Mouse (Mus musculus) lung, postnatal 0 days (tissue): Measurements from ENCODE around the gene Snx30. TPM values are rescaled to one million over a fixed set of nuclear protein-coding genes. Genes with fewer than 3 reads are reported as not detected.

Source experiments
- ATAC-seq: fragments of 200-750 bp; cut with Nextera tagmentation; 2 replicates; pipeline ENCODE4 v1.8.0; 2017; ENCODE audit warnings: moderate library complexity
- DNase-seq: peaks from one replicate; pipeline ENCODE4 v3.0.0-alpha.2; 2016; ENCODE audit warnings: low spot score
- H3K27ac ChIP-seq: fragments of 300-500 bp; sonication (generic); 2 replicates; pipeline ENCODE4 v1.5.1; 2014; ENCODE audit warnings: antibody characterized with exemption, mild to moderate bottlenecking, low read length, mixed read lengths
- H3K27me3 ChIP-seq: fragments of 300-500 bp; sonication (generic); replicated peaks from 2 replicates; pipeline ENCODE4 v1.6.1; 2014; ENCODE audit warnings: low read length, mixed read lengths; ENCODE audit not compliant: insufficient read depth
- H3K36me3 ChIP-seq: fragments of 300-500 bp; sonication (generic); 2 replicates; pipeline ENCODE4 v1.6.1; 2014; ENCODE audit warnings: low read length, mixed read lengths; ENCODE audit not compliant: insufficient read depth
- H3K4me1 ChIP-seq: fragments of 300-500 bp; sonication (generic); 2 replicates; pipeline ENCODE4 v1.6.1; 2014; ENCODE audit warnings: antibody characterized with exemption, low read depth, low read length, mixed read lengths; ENCODE audit not compliant: insufficient read depth
- H3K4me2 ChIP-seq: fragments of 300-500 bp; sonication (generic); replicated peaks from 2 replicates; pipeline ENCODE4 v1.6.1; 2014; ENCODE audit warnings: low read depth, mild to moderate bottlenecking, low read length, moderate library complexity, mixed read lengths
- H3K4me3 ChIP-seq: fragments of 300-500 bp; sonication (generic); 2 replicates; pipeline ENCODE4 v1.5.1; 2014; ENCODE audit warnings: low read depth, low read length
- H3K9ac ChIP-seq: fragments of 300-500 bp; sonication (generic); replicated peaks from 2 replicates; pipeline ENCODE4 v1.6.1; 2014; ENCODE audit warnings: low read depth, mild to moderate bottlenecking
- H3K9me3 ChIP-seq: fragments of 300-500 bp; sonication (generic); 2 replicates; pipeline ENCODE4 v1.6.1; 2016; ENCODE audit warnings: low read length, mixed read lengths
- CTCF ChIP-seq: IDR thresholded peaks from 2 replicates; pipeline ENCODE4 v1.5.1; 2016; ENCODE audit warnings: antibody characterized with exemption, mild to moderate bottlenecking
- EP300 ChIP-seq: IDR thresholded peaks from 2 replicates; pipeline ENCODE4 v1.6.1; 2016; ENCODE audit warnings: antibody characterized with exemption, mild to moderate bottlenecking, control low read depth
- WGBS: fragments of 180-500 bp; shearing (Covaris S2); extraction: QIAGEN DNeasy Blood & Tissue Kit; methylation state at CpG from one replicate; pipeline ENCODE4 v1.1.7; 2014; 5-methylcytosine and 5-hydroxymethylcytosine counted together
- polyA plus RNA-seq: library from polyadenylated mRNA; unstranded; fragments of >200 nt; fragmentation: Nextera tagmentation; extraction: Ambion mirVana; gene quantifications from 2 replicates; pipeline ENCODE4 v1.2.1, GENCODE M21; 2015

The Snx30 gene
- polyA plus RNA-seq, 1 experiment from 2014 or later = 12.0 TPM

DNA sequence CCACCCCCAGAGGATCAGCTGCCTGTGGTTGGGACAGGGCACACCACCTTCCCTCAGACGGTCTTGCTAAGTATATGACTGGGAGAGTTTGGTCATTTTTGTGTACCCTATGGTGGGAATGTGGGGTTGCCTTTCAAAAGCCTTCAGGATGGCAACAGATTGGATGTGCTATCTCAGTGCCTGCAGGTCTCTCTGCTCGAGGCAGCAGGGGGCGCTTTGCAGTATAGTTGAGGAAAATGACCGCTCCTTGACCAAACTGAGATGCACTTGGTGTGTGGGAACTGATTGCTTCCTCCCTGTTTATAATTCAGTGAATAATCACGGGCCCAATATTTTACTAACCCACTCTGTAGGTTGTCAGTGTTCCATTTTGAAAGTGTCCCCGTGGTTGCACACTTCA is 96.9 kb downstream of the Snx30 start:
- DNase-seq (no peak), ATAC-seq (0 out of 2 replicates have a peak, but pooled peaks have one; percentile 5)
- Histone ChIP-seq H3K4me2 (no peak overlapping the region), H3K9me3 (no peaks in the 10 kb centered on the region), H3K36me3 (0 out of 2 replicates have a peak, but pooled peaks cover 3% of the 10 kb centered on the region), H3K27ac (no peak overlapping the region; the same call in 1 of the 2 replicates), H3K4me3 (no peak overlapping the region), H3K27me3 (no peaks in the 10 kb centered on the region), H3K4me1 (no peaks in the 10 kb centered on the region), H3K9ac (no peak overlapping the region)
- 60% methylated on average over 6 of the region's 6 CpGs for WGBS
- TF ChIP-seq CTCF = peak; percentile 57
- TF ChIP-seq EP300 = no peak

DNA sequence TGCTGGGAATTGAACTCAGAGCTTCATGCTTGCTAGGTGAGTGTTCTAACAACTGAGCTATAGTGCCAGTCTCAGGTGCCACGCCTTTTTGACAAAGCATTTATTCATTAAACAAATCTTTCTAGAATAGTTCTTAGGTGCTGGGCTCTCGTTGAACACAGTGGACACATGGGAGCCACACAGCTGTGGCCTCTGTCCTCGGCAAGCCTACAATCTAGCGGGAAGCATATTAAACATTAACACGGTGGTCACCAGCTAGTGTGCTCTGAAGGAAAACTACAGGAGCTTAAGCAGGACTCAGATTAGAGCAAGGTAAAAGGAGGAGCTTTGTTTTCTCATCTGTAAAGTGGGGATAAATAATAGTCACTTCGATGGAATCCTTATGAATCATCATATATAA is 101.5 kb downstream of the Snx30 start:
- Histone ChIP-seq H3K27ac (no peak overlapping the region), H3K27me3 (no peaks in the 10 kb centered on the region), H3K9me3 (no peaks in the 10 kb centered on the region), H3K4me3 (no peak overlapping the region), H3K4me2 (no peak overlapping the region), H3K9ac (no peak overlapping the region), H3K4me1 (no peaks in the 10 kb centered on the region), H3K36me3 (0 out of 2 replicates have a peak, but pooled peaks cover 3% of the 10 kb centered on the region)
- no peak for TF ChIP-seq EP300
- no peak for TF ChIP-seq CTCF
- ATAC-seq (no peak), DNase-seq (no peak)
- 67% methylated on average over 6 of the region's 6 CpGs for WGBS

DNA sequence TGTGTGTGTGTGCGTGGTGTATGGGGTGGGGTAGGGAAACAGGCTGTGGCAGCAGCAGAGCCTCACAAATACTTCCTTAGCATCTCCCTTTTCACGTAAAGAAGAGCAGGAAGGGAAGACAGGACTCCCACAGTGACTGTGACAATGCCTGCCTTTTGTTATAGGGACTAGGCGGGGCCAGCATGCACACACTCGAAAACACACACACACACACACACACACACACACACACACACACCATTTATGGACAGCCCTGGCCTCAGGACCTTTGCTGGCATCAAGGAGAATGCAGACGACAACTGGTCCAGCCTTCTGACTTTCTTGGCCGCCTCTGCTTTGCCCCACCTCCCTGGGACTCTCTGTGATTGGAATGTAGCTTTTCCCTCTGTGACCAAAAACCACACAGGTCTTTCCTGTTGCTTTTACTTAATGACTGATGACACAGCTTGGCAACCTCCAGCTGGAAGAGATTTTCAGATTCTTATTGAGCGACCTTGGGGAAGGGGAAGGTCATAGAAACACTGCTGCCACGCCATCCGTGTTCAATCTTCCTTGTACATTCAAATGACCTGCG is 102.1 kb downstream of the Snx30 start:
- Histone ChIP-seq H3K4me3 (no peak overlapping the region), H3K27ac (no peak overlapping the region), H3K27me3 (no peaks in the 10 kb centered on the region), H3K9me3 (no peaks in the 10 kb centered on the region), H3K4me2 (no peak overlapping the region), H3K36me3 (0 out of 2 replicates have a peak, but pooled peaks cover 3% of the 10 kb centered on the region), H3K9ac (no peak overlapping the region), H3K4me1 (no peaks in the 10 kb centered on the region)
- no peak for ATAC-seq
- DNase-seq = peak; percentile 17
- TF ChIP-seq CTCF (no peak), EP300 (no peak)
- WGBS = 46% methylated on average over 10 of the region's 10 CpGs

DNA sequence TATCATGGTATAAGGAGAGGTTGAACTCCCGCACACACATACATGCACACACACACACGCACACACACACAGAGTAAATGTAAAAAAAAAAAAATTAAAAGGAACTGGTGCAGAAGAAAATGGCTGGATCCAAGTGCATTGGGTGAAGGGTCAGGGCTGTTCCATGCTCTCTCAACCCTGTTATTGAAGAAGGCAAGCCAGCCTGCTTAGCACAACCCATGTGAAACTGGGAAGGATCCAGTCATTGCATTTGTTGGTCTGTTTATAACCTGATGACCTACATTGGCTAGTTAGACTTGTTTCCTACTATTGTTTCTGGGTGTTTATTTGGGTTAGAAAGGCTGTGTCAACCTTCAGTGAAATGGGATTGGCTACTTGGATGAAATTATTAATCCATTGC is 103.1 kb downstream of the Snx30 start:
- no peak for DNase-seq
- Histone ChIP-seq H3K9me3 (no peaks in the 10 kb centered on the region), H3K4me3 (no peak overlapping the region), H3K27ac (no peak overlapping the region), H3K9ac (no peak overlapping the region), H3K4me2 (no peak overlapping the region), H3K4me1 (no peaks in the 10 kb centered on the region), H3K36me3 (0 out of 2 replicates have a peak, but pooled peaks cover 2% of the 10 kb centered on the region), H3K27me3 (0 out of 2 replicates have a peak, but pooled peaks cover 3% of the 10 kb centered on the region)
- ATAC-seq = no peak
- no peak for TF ChIP-seq CTCF
- TF ChIP-seq EP300 = no peak
- 85% methylated on average over 2 of the region's 2 CpGs for WGBS

DNA sequence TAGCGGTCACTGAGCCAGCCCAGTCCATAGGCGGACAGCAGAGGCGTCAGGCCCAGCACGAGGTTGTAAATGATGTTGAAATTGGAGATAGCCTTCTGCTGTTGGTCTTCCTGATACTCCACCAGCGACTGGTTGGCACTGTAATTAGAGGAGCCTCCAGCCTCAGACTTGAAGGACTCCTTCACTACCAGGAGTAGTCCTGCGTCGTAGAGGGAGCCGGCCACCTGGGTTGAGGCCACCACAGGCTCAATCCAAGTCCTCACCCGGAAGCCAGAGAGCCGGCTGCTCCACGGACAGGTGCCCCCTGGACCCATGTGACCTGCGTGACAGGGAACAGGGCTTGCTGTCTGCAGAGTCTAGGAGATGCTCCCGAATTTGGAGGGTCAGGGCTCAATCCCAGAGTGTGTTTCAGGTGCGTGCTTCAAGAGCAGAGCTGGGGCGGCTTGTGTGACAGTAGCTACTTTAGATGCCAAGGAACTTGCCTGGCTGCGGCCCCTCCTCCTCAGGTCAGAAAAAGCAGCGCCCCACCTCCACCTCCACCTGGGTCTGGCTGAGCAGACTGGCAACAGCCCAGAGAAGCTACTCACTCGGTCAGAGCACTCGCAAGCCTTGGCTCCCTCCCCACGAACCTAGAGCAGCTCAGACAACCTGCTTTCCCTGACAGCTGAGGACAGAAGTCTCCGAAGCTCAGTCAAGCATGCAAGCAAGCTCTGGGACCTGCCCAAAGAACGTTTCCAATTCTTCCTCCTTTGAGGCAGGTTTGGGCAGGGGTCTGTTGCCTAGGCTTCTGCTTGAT is 109.2 kb downstream of the Snx30 start, which contains the start of gene Slc46a2:
Gene Slc46a2 (minus strand): TSS at position 449 of the 796 bp plus-strand sequence.
- Histone ChIP-seq H3K9ac (no peak within 1 kb of the TSS), H3K4me2 (peak within 1 kb of the TSS; percentile 5; the same call in 1 of the 2 replicates), H3K27me3 (0 out of 2 replicates have a peak, but pooled peaks cover 3% of the 10 kb centered on the region), H3K36me3 (no peaks in the 10 kb centered on the region), H3K4me1 (no peaks in the 10 kb centered on the region), H3K4me3 (no peak within 1 kb of the TSS), H3K9me3 (no peaks in the 10 kb centered on the region), H3K27ac (no peak within 1 kb of the TSS)
- 15% methylated on average over 22 of the region's 22 CpGs for WGBS
- TF ChIP-seq EP300 = no peak
- TF ChIP-seq CTCF = no peak
- DNase-seq (peak; percentile 27), ATAC-seq (peak; percentile 43)

DNA sequence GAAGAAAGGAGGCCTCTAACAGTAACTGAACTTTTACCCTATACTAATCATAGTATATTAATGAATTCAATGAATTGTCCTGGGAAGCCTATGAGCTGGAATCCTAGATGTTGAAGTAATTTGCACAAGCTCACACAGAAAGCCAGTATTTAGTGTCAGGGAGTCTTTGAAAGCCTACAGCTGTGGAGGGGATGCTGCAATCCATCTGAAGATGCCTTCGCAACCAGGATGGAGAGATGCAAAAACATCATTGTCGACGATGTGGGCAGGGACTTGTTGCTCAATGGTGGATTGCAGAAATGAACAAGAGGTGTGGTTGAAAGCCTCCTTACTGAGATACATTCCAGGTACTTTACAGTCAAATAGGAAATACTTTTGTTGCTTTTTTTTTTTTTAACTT is 112.3 kb downstream of the Snx30 start:
- peak; percentile 59 for DNase-seq
- Histone ChIP-seq H3K4me2 (no peak overlapping the region), H3K4me3 (no peak overlapping the region), H3K27ac (no peak overlapping the region), H3K9ac (no peak overlapping the region), H3K36me3 (no peaks in the 10 kb centered on the region), H3K9me3 (no peaks in the 10 kb centered on the region), H3K4me1 (no peaks in the 10 kb centered on the region), H3K27me3 (0 out of 2 replicates have a peak, but pooled peaks cover 3% of the 10 kb centered on the region)
- ATAC-seq = peak; percentile 57; the same call in 1 of the 2 replicates
- 71% methylated on average over 3 of the region's 3 CpGs for WGBS
- TF ChIP-seq CTCF (no peak), EP300 (no peak)
